Mouse (Mus musculus) forelimb bud, embryonic 11.5 days (tissue): ENCODE results near the gene Pias4.

Source experiments
- DNase-seq: peaks from one replicate; pipeline ENCODE4 v3.0.0-alpha.2; 2012; ENCODE audit warnings: low read depth, low spot score

Gene Pias4

DNA sequence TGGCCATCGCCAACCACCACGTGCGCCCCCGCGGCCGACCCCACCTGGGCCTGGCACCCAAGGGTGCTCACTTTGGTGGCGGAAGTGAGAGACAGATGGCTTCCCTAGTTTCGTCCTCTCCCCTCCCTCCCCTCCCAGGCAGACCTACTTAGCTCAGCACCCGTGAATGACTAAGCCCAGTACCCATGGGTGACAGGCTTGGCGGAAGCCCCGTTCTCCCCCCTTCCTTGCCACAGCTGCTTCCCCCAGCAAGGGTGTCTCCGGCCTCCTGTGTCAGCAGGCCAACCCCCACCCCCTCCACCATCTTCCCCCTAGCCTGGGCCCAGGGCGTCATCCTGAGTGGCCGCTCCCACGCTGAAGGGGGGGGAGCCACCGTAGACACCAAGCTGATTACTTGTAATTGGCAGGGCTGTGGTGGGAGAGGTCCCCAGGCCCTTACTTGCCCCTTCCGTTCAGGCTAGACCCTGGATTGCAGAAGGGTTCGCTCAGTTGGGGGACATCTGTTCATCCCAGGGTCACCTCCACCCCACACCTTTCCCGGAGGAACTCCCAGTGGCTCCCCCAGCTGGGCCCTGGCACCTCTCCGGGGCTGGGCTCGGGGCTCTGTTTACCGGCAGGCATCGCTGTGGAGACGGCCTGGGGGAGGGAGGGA is 29.5 kb downstream of the Pias4 start:
- DNase-seq = no peak

DNA sequence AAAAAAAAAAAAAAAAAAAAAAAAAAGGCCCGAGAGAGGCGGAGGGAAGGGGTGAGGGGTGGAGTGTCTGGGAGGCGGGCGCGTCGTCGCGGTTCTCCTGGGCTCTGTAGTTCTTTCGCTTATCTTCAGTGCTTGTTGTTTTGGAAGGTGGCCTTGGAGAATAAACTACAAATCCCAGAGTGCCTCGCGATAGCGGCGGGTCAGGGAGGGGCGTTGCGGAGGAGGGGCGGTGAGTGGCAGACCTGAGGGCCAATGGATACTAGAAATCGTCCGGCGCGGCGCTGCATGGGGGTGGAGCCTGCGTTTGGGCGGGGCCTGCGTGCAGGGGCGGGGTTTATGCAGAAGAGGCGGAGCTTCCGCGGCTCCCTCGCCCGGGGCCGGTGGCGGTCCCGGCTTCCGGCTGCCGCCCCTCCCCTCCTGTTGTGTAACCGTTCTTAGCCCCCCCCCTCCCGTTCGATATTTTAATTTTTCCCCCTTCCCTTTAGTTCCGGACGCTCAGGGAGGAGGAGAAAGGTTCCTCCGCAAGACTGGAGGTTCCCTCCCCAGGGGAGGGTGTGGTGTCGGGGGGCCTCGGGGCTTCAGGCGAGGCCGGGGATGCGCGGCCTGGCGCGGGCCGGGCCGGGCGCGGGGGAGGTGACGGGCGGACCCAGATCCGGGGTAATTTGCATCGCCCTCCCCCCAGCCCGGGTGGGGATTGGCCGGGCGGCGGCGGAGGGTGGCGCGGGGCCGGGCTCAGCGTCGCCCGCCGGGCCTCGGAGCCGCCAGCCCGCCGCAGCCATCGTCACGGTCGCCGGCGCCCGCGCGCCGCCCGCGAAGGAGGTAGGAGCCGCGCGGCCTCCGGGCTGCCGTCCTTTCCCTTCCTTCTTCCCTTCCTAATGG is 30.2 kb downstream of the Pias4 start:
- peak; percentile 99 for DNase-seq

DNA sequence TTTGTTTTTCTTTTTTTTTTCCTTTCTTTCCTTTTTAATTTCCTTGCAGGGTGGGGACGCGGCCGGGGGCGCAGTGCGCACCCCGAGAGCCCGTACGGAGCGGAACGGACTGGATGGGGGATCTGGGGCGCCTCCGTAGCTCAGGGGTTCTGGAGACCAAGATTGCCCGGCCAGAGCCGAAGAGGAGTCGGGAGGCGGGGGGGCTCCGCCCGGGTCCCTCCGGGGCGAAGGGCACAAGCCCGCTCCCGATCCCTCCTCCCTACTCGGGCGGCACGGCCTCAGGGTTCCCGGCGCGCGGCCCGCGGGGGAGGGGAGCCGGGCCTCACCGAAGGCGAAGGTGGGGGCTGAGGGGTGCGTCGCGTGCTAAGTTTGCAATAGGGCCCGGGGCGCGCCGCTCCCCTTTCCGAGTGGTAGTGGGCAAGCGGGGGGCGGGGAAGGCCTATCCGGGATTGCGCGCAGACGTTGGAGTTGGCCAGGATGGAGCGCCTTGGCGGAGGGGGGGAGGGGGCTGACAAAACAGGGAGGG is 31.0 kb downstream of the Pias4 start:
- no peak for DNase-seq

DNA sequence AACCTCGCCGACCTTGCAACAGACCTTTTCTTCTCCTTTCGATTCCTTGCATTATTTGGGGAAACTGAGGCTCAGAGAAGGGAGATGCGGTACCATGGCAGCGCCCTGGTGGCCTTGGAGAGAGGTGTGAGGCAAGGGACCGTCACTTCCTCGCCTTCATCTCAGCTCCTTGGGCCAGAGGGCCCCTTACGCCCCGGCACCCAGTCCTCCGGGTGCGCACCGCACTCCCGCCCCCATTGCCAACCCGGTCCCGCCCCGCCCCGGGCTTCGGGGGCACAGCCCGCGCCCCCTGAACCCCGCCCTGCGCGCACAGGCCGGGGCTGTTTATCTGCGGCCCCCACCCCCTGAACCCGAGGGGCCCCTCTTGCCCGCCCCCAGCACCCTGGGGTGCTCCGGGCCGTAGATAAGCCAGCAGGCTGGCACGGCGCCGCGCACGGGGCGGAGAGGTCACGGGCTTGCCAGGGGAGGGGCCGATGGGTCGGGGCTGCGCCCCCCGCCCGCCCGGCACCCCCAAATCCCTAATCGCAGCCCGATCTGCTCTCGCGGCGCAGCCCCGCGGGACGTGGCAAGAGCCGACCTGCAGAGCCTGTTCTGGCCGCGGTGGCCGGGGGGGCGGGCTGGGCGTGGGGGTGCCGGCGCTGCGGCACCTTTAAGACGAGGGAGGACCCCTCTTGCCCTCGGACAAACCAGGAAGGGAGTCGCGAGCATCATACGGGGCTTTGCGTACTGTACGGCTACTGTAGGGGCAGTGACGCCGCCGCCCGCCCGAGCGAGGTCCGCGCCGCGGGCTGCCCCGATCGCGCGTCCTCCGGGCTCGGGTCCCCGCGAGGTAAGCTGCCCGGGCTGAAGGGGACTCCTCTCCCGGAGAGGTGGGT is 31.7 kb downstream of the Pias4 start:
- peak; percentile 60 for DNase-seq

DNA sequence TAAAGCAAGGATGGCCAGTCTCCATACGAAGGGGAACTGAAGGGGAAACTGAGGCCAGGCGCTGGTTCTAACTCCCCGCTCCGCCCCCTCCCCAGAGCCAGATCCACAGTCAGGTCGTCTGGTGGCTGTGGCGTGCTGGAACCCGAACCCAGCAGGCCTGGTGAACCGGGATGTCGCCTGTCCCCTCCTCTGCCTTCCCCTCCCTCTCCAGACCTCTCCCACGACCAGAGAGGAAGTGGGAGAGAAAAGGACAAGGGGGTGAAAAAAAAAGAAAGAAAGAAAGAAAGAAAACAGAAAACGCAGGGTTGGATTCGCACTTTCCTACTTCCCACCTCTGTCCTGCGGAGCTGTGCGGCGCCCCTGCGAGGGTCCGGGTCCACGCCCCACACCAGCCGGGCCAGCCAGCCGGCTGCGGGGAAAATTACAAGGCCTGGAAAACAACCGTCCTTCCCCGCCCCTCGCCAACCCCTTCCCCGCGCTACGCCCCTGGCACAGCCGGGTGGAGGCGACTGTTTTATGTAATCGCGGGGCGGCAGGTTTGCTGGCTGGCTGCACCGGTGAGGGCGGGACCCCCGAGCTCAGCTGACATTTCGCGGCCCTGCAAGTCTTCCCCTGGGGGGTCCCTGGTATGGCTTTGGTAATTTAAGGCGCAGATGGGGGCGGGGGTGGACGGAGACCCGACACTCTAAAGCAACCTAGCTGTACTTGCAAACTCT is 32.6 kb downstream of the Pias4 start, which contains the start of gene Zbtb7a:
Zbtb7a (plus strand) TSS at position 255 of the 716 bp plus-strand sequence.
- DNase-seq = no peak

DNA sequence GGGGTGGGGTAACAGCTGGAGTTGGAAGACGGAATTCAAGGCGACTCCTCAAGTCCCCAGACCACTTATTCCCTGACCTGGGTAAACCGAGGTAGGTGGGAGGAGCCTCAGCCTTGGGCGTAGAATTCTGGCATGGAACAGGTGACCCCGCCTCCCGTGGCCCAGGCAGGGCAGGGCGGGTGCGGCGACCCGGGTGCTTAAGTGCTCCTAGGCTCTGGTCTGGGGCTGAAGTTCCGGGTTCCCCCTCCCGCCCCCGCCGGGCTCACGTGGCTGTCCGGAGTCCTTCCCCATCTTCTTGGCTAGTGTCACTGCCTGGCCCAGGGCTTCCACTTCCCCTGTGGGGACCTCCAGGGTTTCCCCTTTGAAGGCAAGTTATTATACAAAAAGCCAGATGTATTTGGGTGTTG is 33.5 kb downstream of the Pias4 start:
- no peak for DNase-seq

DNA sequence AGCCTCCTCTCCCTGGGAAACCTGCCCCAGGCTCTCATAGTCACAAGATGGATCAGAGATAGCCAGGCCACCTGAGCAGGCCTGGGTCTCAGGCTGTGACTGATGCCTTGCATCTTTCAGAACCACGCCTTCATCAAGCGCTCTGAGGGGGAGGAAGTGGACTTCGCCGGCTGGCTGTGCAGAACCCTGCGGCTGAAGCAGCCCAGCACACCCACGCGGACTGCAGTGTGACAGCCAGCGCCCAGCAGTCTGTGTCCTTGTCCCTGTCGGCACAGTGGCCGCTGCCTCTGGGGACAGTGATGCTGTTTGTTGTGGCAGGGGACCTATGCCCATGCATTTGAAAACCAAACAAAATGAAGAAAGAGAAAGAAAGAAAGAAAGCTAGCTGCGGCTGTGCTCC is 44.2 kb downstream of the Pias4 start:
- no peak for DNase-seq

DNA sequence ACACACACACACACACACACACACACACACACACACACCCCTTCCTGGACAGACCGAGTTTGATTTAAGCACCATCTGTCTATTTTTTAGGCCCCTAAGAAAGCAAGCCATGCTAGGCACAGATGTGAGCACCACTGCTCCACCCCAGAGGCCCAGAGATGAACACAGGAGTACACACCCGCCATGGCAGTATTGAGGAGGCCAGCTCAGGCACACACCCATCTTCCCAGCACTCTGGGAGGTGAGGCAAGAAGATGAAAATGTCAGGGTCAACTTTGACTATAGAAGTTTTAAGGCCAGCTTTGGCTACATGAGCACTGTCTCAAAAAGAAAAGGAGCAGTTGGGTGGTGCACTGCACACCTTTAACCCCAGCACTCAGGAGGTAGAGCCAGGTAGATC is 44.8 kb downstream of the Pias4 start:
- DNase-seq = no peak

DNA sequence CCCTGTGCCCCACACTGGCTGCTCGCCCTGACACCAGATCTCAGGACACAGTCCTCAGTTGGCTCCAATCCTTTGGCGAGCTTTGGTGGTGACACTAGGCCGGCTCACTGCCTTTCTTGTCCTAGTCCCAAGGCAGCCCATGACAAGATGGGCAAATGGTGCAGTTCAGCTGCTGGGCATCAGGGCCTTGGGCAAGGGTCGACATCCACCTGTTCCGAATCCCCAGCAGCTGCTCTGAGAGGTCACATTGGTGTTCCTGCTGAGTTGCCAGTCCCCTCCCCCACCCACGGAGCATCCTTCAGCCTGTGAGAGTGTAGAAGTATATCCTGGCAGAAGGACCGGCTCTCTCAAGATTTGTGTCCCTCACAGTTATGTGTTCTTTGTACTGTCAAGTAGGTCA is 47.1 kb downstream of the Pias4 start:
- DNase-seq = no peak

DNA sequence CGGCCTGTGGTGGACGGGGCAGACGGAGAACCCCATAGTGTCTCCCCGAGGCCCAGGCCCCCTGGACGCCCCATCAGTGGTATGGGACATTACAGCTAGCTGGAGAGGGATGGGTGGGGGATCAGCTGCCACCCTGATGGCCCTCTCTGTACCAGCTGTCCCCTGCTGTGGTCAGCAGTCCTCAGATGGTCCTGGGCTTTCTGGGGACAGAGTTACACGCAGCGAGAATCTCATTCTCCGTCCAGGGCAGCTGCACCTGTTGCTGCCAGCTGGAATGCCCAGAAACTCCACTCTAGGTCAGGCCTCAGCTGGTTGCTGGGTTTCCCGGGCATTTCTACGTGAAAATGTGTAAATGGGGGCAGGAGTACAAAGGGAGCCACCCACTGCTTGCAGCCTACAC is 48.1 kb downstream of the Pias4 start:
- DNase-seq = no peak

DNA sequence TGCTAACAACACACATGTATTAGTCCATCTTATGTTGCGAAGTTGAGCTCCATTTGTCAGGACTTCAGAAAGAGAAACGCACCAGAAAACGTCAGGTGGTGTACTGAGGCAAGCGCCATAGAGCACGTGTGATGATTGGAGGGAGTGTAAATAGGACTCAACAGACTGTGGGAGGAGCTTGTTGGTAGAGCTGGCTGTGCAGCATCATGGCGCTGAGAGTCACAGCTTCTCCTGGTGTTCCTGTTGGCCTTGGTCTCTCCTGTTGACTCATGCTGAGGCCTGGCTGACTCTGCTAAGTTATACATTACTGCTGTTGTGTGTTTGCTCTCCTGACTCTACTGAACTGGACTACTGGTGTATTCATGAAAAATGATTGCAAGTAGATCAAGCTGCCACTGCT is 54.8 kb downstream of the Pias4 start:
- no peak for DNase-seq

DNA sequence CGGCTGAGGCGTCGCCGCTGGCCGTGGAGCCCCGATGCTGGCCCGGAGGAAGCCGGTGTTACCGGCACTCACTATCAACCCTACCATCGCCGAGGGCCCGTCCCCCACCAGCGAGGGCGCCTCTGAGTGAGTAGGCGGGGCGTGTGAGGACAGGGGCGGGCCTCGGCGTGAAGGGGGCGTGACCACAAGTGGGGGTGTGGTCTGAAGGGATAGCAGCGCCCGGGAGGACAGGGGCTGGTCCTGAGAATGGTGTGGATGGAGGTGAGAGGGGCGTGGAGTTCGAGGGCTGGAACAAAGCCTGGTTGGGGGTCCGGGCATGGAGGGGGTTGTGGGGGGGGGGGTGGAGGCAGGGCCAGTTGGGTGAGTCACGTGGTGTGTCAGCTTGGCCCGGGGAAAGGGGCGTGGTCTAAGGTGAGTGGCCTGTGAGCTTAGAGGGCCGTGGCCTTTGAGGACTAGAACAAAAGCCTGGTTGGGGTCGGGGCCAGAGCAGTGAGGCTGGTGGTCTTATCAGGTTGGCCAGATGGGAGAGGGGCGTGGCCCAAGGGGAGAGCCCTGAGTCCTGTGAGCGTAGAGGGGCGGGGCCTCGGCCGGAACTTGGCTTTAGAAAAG is 61.5 kb downstream of the Pias4 start:
- peak; percentile 89 for DNase-seq

DNA sequence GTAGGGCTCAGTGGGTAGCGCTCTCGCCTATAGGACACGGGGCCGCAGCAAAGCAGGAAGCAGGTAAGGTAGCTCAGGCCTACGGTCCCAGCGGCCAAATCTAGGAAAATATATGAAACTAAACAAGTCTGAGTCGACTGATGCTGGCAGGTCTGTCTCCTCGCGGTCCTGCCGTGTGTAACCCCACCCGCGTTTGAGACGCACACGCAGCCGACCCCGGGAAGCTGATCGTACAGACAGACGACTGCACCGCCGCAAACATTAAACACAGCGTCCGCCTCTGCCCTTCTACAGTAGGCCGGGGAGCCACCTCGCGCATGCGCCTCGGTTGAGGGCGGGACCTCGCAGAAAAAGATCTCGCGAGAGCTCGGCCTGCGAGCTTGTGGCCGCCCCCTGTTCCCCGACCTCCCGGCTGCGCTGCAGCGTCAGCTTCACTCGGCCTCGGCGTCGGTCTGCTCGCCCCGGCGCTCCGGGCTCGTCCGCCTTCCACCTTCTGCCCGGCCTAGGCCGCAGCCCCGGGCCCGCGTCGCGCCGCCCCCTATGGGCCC is 62.1 kb downstream of the Pias4 start, which contains the start of gene Map2k2:
Map2k2 (plus strand) TSS at position 351 of the 548 bp plus-strand sequence.
- peak; percentile 97 for DNase-seq
